Mouse (Mus musculus) hindbrain, embryonic 10.5 days (tissue): ENCODE measurements around the gene Dtx1. TPM values are rescaled to one million over a fixed set of nuclear protein-coding genes. Genes with fewer than 3 reads are reported as not detected.

Experiments
- DNase-seq: peaks from one replicate; pipeline ENCODE4 v3.0.0-alpha.2; 2017; ENCODE audit warnings: low spot score
- H3K27ac ChIP-seq: fragments of 300-500 bp; sonication (generic); 2 replicates; pipeline ENCODE4 v1.5.1; 2016; ENCODE audit warnings: mild to moderate bottlenecking, moderate library complexity
- H3K27me3 ChIP-seq: fragments of 300-500 bp; sonication (generic); 2 replicates; pipeline ENCODE4 v1.6.1; 2016; ENCODE audit warnings: mild to moderate bottlenecking; ENCODE audit not compliant: poor library complexity, insufficient read depth, severe bottlenecking
- H3K36me3 ChIP-seq: fragments of 300-500 bp; sonication (generic); 2 replicates; pipeline ENCODE4 v1.6.1; 2016; ENCODE audit warnings: mild to moderate bottlenecking, moderate library complexity
- H3K4me1 ChIP-seq: fragments of 300-500 bp; sonication (generic); replicated peaks from 2 replicates; pipeline ENCODE4 v1.6.1; 2016; ENCODE audit warnings: mild to moderate bottlenecking
- H3K4me3 ChIP-seq: fragments of 300-500 bp; sonication (generic); 2 replicates; pipeline ENCODE4 v1.5.1; 2016; ENCODE audit warnings: mild to moderate bottlenecking, moderate library complexity
- H3K9me3 ChIP-seq: fragments of 300-500 bp; sonication (generic); 2 replicates; pipeline ENCODE4 v1.6.1; 2016; ENCODE audit warnings: mild to moderate bottlenecking, moderate library complexity
- WGBS: fragments of 180-500 bp; shearing (Covaris S2); methylation state at CpG from one replicate; pipeline ENCODE4 v1.1.7; 2016; 5-methylcytosine and 5-hydroxymethylcytosine counted together
- polyA plus RNA-seq: library from polyadenylated mRNA; unstranded; fragments of >200 nt; fragmentation: Nextera tagmentation; extraction: Ambion mirVana; gene quantifications from 2 replicates; pipeline ENCODE4 v1.2.1, GENCODE M21; 2016

Dtx1 gene
- polyA plus RNA-seq, 1 experiment from 2014 or later: 5.8 TPM

- no peak overlapping the region for H3K27ac ChIP-seq
- H3K9me3 ChIP-seq: 0 out of 2 replicates have a peak, but pooled peaks cover 6% of the 10 kb centered on the region
- peaks cover 19% of the 10 kb centered on the region for H3K4me1 ChIP-seq
- DNase-seq: no peak
- H3K27me3 ChIP-seq: peaks cover 31% of the 10 kb centered on the region
- no peak overlapping the region for H3K4me3 ChIP-seq
- WGBS: 54% methylated on average over 15 of the region's 15 CpGs
- no peaks in the 10 kb centered on the region for H3K36me3 ChIP-seq
Measured at GRCm38 (mm10) chr5:120718600-120719378, 7.1 kb upstream of the Dtx1 start.

DNA sequence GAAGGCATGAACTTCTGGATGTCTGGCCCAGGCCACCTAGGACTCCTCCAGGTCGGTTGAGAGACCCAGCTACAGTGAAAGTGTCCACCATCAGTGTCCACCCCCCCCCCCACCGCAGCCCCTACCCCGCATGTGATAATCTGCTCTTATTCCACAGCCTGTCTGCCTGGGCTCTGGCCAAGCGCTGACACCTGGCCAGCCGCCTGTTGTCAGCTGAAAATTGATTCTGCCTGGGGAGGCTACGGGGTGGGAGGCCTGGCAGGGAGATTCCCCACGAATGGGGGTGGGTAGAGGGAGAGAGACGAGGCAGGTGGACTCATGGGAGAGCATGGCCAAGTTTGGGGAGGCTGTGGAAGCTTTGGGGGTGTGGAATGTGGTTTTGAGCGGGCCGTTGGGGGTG lies 5.4 kb upstream of the Dtx1 start:
- H3K4me3 ChIP-seq: no peak overlapping the region
- no peak overlapping the region for H3K27ac ChIP-seq
- WGBS: 84% methylated on average over 10 of the region's 10 CpGs
- 0 out of 2 replicates have a peak, but pooled peaks cover 6% of the 10 kb centered on the region for H3K9me3 ChIP-seq
- no peak for DNase-seq
- peaks cover 19% of the 10 kb centered on the region for H3K4me1 ChIP-seq
- peaks cover 47% of the 10 kb centered on the region for H3K27me3 ChIP-seq
- H3K36me3 ChIP-seq: no peaks in the 10 kb centered on the region

DNA sequence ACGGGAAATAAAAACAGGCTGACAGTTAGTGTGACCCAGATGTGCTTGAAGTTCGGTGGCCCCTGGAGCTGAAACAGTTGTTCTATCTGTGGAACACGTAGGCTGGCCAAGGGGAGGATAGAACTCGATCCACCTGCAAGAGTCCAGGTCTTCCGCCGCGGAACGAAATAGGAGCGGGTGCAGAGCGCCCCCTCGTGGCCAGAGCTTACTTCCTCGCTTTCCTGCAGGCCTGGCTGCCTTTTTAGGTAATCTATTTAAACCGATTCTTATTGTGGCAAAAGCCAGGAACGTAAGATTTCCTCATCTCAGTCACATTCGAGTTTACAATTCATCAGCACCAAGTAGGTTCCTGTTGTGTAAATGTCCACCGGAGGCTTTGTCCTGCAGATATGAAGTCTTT lies 2.6 kb upstream of the Dtx1 start:
- H3K9me3 ChIP-seq: no peaks in the 10 kb centered on the region
- DNase-seq: peak; percentile 82
- WGBS: 4% methylated on average over 16 of the region's 16 CpGs
- no peaks in the 10 kb centered on the region for H3K36me3 ChIP-seq
- no peak overlapping the region for H3K4me3 ChIP-seq
- peaks cover 76% of the 10 kb centered on the region for H3K27me3 ChIP-seq
- peaks cover 43% of the 10 kb centered on the region for H3K4me1 ChIP-seq
- no peak overlapping the region for H3K27ac ChIP-seq

GRCm38 (mm10) chr5:120712721-120713120 lies 994 bp upstream of the Dtx1 start:
- DNase-seq: no peak
- WGBS: 75% methylated on average over 8 of the region's 8 CpGs
- H3K4me1 ChIP-seq: peaks cover 40% of the 10 kb centered on the region
- H3K9me3 ChIP-seq: no peaks in the 10 kb centered on the region
- H3K4me3 ChIP-seq: no peak overlapping the region
- peaks cover 91% of the 10 kb centered on the region for H3K27me3 ChIP-seq
- no peaks in the 10 kb centered on the region for H3K36me3 ChIP-seq
- H3K27ac ChIP-seq: no peak overlapping the region

GRCm38 (mm10) chr5:120711416-120711815 lies 311 bp downstream of the Dtx1 start:
- Histone ChIP-seq H3K4me3 (peak overlapping the region; percentile 63), H3K27ac (peak overlapping the region; percentile 84), H3K36me3 (no peaks in the 10 kb centered on the region), H3K4me1 (peaks cover 44% of the 10 kb centered on the region), H3K9me3 (no peaks in the 10 kb centered on the region), H3K27me3 (peaks cover 96% of the 10 kb centered on the region)
- WGBS: under 1% methylated on average over 43 of the region's 43 CpGs
- DNase-seq: peak; percentile 40

DNA sequence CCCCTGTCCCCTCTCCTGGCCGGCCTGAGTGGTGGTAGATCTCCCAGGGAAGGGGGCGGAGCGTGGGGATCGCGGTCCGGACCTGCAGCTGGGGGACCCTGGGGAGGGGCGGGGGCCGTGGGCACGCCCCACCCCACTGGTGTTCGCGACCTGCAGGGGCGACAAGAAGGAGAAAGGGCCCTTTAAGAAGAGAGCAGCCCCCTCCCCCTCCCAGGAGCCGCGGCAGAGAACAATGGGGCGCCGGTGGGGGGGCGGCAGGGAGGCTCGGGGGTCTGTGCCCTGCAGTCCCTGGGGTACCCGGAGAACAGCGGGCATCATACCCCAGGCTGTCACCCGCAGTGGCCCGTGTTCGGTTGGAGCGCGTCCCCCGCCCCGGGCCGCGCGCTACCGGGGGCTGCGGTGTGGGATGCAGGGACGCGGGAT lies 890 bp downstream of the Dtx1 start:
- no peak for DNase-seq
- H3K36me3 ChIP-seq: no peaks in the 10 kb centered on the region
- peak overlapping the region; percentile 63 for H3K4me3 ChIP-seq
- WGBS: 1% methylated on average over 34 of the region's 34 CpGs
- peak overlapping the region; percentile 84 for H3K27ac ChIP-seq
- H3K4me1 ChIP-seq: peaks cover 50% of the 10 kb centered on the region
- H3K27me3 ChIP-seq: peaks cover 96% of the 10 kb centered on the region
- H3K9me3 ChIP-seq: no peaks in the 10 kb centered on the region

GRCm38 (mm10) chr5:120710161-120710825 lies 1.4 kb downstream of the Dtx1 start:
- peak; percentile 54 for DNase-seq
- WGBS: 4% methylated on average over 40 of the region's 40 CpGs
- H3K27ac ChIP-seq: peak overlapping the region; percentile 84
- H3K36me3 ChIP-seq: no peaks in the 10 kb centered on the region
- H3K27me3 ChIP-seq: peaks cover 96% of the 10 kb centered on the region
- peak overlapping the region; percentile 63 for H3K4me3 ChIP-seq
- H3K4me1 ChIP-seq: peaks cover 52% of the 10 kb centered on the region
- no peaks in the 10 kb centered on the region for H3K9me3 ChIP-seq

DNA sequence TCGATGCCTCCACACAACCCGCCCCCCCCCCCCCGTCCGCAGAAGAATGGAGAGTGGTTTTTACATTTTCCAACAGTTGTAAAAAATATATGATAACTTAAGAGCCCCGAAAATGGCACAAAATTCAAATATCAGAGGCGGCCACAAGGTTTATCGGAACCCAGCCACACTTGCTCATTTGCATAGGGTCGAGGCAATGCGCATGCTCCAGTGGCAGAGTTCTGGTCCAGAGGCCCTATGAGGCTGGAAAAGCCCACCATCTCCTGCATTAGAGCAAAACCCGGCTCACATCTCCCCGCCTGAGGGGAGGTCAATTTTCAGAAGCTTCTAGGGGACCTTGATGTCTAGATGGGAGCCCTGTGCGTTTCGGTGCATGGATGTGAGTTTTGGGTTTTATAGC lies 4.8 kb downstream of the Dtx1 start:
- H3K27ac ChIP-seq: peak overlapping the region; percentile 84
- H3K4me1 ChIP-seq: peaks cover 60% of the 10 kb centered on the region
- no peaks in the 10 kb centered on the region for H3K9me3 ChIP-seq
- 29% methylated on average over 13 of the region's 13 CpGs for WGBS
- H3K27me3 ChIP-seq: peaks cover 96% of the 10 kb centered on the region
- no peaks in the 10 kb centered on the region for H3K36me3 ChIP-seq
- DNase-seq: no peak
- H3K4me3 ChIP-seq: peak overlapping the region; percentile 49

DNA sequence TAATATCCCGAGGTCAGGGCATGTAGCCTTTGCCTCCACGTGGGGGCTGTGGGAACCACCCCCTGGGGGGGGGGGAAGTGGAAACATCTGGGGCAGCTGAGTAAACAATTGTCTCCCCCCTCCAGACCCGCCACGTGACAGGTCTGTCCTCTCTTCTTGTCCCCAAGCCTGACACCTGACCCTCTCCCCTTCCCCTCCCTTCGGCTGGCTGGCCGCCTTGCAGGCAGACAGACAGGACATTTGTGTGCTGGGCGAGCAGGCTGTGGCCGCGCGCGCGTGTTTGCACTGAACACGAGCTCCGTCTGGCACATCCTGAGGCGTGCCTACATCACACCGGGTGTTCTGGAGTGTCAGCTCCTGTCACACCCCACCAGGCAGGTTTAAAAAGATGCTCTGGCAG lies 5.2 kb downstream of the Dtx1 start:
- H3K36me3 ChIP-seq: no peaks in the 10 kb centered on the region
- H3K9me3 ChIP-seq: no peaks in the 10 kb centered on the region
- H3K4me1 ChIP-seq: peaks cover 56% of the 10 kb centered on the region
- DNase-seq: peak; percentile 66
- WGBS: 2% methylated on average over 16 of the region's 16 CpGs
- H3K27me3 ChIP-seq: peaks cover 96% of the 10 kb centered on the region
- H3K4me3 ChIP-seq: peak overlapping the region; percentile 49
- H3K27ac ChIP-seq: peak overlapping the region; percentile 84

- peaks cover 47% of the 10 kb centered on the region for H3K4me1 ChIP-seq
- H3K27ac ChIP-seq: peak overlapping the region; percentile 29
- H3K4me3 ChIP-seq: no peak overlapping the region
- H3K27me3 ChIP-seq: peaks cover 95% of the 10 kb centered on the region
- no peaks in the 10 kb centered on the region for H3K36me3 ChIP-seq
- 59% methylated on average over 6 of the region's 6 CpGs for WGBS
- no peaks in the 10 kb centered on the region for H3K9me3 ChIP-seq
- no peak for DNase-seq
Measured at GRCm38 (mm10) chr5:120704421-120704820, 7.3 kb downstream of the Dtx1 start.

- H3K27me3 ChIP-seq: peaks cover 95% of the 10 kb centered on the region
- 80% methylated on average over 3 of the region's 3 CpGs for WGBS
- H3K4me1 ChIP-seq: peaks cover 46% of the 10 kb centered on the region
Measured at GRCm38 (mm10) chr5:120703660-120704059, 8.1 kb downstream of the Dtx1 start.

GRCm38 (mm10) chr5:120702969-120703368 lies 8.8 kb downstream of the Dtx1 start:
- Histone ChIP-seq H3K36me3 (no peaks in the 10 kb centered on the region), H3K9me3 (no peaks in the 10 kb centered on the region), H3K4me1 (peaks cover 52% of the 10 kb centered on the region), H3K27me3 (peaks cover 95% of the 10 kb centered on the region), H3K27ac (no peak overlapping the region), H3K4me3 (no peak overlapping the region)
- WGBS: 84% methylated on average over 2 of the region's 2 CpGs
- no peak for DNase-seq

More at GRCm38 (mm10) chr5:120703660-120704059, 8.1 kb downstream of the Dtx1 start:
- H3K4me3 ChIP-seq: no peak overlapping the region
- no peak overlapping the region for H3K27ac ChIP-seq
- no peaks in the 10 kb centered on the region for H3K36me3 ChIP-seq
- DNase-seq: no peak
- no peaks in the 10 kb centered on the region for H3K9me3 ChIP-seq

DNA sequence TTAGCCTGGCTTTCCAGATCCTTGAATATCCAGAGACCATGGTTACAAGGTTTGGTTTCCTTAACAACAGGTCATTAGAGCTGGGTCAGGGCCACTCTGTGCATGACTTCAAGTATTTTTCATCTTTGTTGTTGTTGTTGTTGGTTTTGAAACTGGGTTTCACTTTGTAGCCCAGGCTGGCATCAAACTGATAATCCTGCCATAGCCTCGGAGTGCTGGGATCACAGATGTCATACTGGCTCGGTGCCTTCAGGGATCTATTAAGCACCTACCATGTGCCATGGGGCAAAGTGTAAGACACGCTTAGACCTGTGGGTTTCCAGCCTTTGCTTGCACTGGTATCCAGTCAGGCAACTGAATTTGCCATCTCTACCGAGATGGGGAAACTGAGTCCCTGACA lies 9.3 kb downstream of the Dtx1 start:
- Histone ChIP-seq H3K4me1 (peaks cover 56% of the 10 kb centered on the region), H3K4me3 (no peak overlapping the region), H3K9me3 (no peaks in the 10 kb centered on the region), H3K27ac (no peak overlapping the region), H3K27me3 (peaks cover 95% of the 10 kb centered on the region), H3K36me3 (no peaks in the 10 kb centered on the region)
- no peak for DNase-seq
- 85% methylated on average over 4 of the region's 4 CpGs for WGBS
